In genomic region chr4:127020411-127021150, GRCm38 (mm10) we compare ENCODE assay signal across 8 mouse cellular contexts. TPM values are rescaled to one million over a fixed set of nuclear protein-coding genes. Genes with fewer than 3 reads are reported as not detected.
DNase-seq lines count a peak whose midpoint lies in the region; ATAC-seq and TF ChIP-seq lines count a peak whose summit lies in the region.

No protein-coding gene starts in this region.

- no peak for TF ChIP-seq CTCF in hindbrain, postnatal 0 days (IDR thresholded peaks at IDR 0.05; ENCODE audit: low read depth)

- peak overlapping the region; percentile 38 for H3K27ac ChIP-seq in kidney, embryonic 15.5 days
- H3K27ac ChIP-seq in embryonic facial prominence, embryonic 11.5 days (replicated peaks; ENCODE audit: low read depth, low read length), result no peak overlapping the region
- H3K27ac ChIP-seq in hindbrain, postnatal 0 days, result no peak overlapping the region
- H3K27ac ChIP-seq in midbrain, embryonic 15.5 days, result no peak overlapping the region

- peak overlapping the region; percentile 98 for H3K4me3 ChIP-seq in kidney, embryonic 15.5 days (replicated peaks)
- H3K4me3 ChIP-seq in embryonic facial prominence, embryonic 11.5 days (ENCODE audit: low read depth, low read length), result peak overlapping the region; percentile 100
- H3K4me3 ChIP-seq in hindbrain, postnatal 0 days (ENCODE audit: low read length), result peak overlapping the region; percentile 99
- H3K4me3 ChIP-seq in midbrain, embryonic 15.5 days, result peak overlapping the region; percentile 98

- peaks cover 24% of the 10 kb centered on the region for H3K4me1 ChIP-seq in kidney, embryonic 15.5 days
- no peaks in the 10 kb centered on the region for H3K4me1 ChIP-seq in embryonic facial prominence, embryonic 11.5 days (ENCODE audit: control insufficient read depth, insufficient read depth, low read length)
- H3K4me1 ChIP-seq in hindbrain, postnatal 0 days (ENCODE audit: insufficient read depth, low read length), result peaks cover 10% of the 10 kb centered on the region
- H3K4me1 ChIP-seq in midbrain, embryonic 15.5 days, result peaks cover 31% of the 10 kb centered on the region

- H3K4me2 ChIP-seq in kidney, embryonic 15.5 days, result peak overlapping the region; percentile 56
- H3K4me2 ChIP-seq in embryonic facial prominence, embryonic 11.5 days (ENCODE audit: low read depth, low read length), result peak overlapping the region; percentile 19; the same call in 1 of the 2 replicates
- peak overlapping the region; percentile 59 for H3K4me2 ChIP-seq in hindbrain, postnatal 0 days (ENCODE audit: low read depth, low read length)
- peak overlapping the region; percentile 52 for H3K4me2 ChIP-seq in midbrain, embryonic 15.5 days

- no peak overlapping the region for H3K9ac ChIP-seq in kidney, embryonic 15.5 days
- H3K9ac ChIP-seq in embryonic facial prominence, embryonic 11.5 days (replicated peaks; ENCODE audit: low read length), result no peak overlapping the region
- no peak overlapping the region for H3K9ac ChIP-seq in hindbrain, postnatal 0 days (replicated peaks; ENCODE audit: low read length)
- no peak overlapping the region for H3K9ac ChIP-seq in midbrain, embryonic 15.5 days

- no peaks in the 10 kb centered on the region for H3K27me3 ChIP-seq in kidney, embryonic 15.5 days
- no peaks in the 10 kb centered on the region for H3K27me3 ChIP-seq in embryonic facial prominence, embryonic 11.5 days (ENCODE audit: control insufficient read depth, insufficient read depth, low read length)
- H3K27me3 ChIP-seq in hindbrain, postnatal 0 days (ENCODE audit: insufficient read depth, low read length), result no peaks in the 10 kb centered on the region
- H3K27me3 ChIP-seq in midbrain, embryonic 15.5 days (replicated peaks), result no peaks in the 10 kb centered on the region

- peaks cover 30% of the 10 kb centered on the region for H3K36me3 ChIP-seq in kidney, embryonic 15.5 days
- H3K36me3 ChIP-seq in embryonic facial prominence, embryonic 11.5 days (replicated peaks; ENCODE audit: control insufficient read depth, insufficient read depth, low read depth, low read length), result peaks cover 4% of the 10 kb centered on the region
- H3K36me3 ChIP-seq in hindbrain, postnatal 0 days (ENCODE audit: insufficient read depth, low read length), result peaks cover 6% of the 10 kb centered on the region; the same call in 1 of the 2 replicates
- H3K36me3 ChIP-seq in midbrain, embryonic 15.5 days (replicated peaks), result peaks cover 3% of the 10 kb centered on the region; the same call in 1 of the 2 replicates

- WGBS in kidney, embryonic 15.5 days, result 12% methylated on average over 13 of the region's 13 CpGs
- WGBS in embryonic facial prominence, embryonic 11.5 days, result 13% methylated on average over 13 of the region's 13 CpGs
- 13% methylated on average over 13 of the region's 13 CpGs for WGBS in hindbrain, postnatal 0 days
- 12% methylated on average over 13 of the region's 13 CpGs for WGBS in midbrain, embryonic 15.5 days

- no peak for ATAC-seq in kidney, embryonic 15.5 days (replicated peaks; ENCODE audit: low FRiP score)
- ATAC-seq in embryonic facial prominence, embryonic 11.5 days (replicated peaks; ENCODE audit: insufficient number of reproducible peaks, low FRiP score, low TSS enrichment, low read depth), result no peak
- no peak for ATAC-seq in hindbrain, postnatal 0 days
- ATAC-seq in midbrain, embryonic 15.5 days (replicated peaks), result no peak

- no peaks in the 10 kb centered on the region for H3K9me3 ChIP-seq in kidney, embryonic 15.5 days (replicated peaks)
- no peaks in the 10 kb centered on the region for H3K9me3 ChIP-seq in embryonic facial prominence, embryonic 11.5 days (replicated peaks; ENCODE audit: control insufficient read depth, low read length)
- H3K9me3 ChIP-seq in hindbrain, postnatal 0 days (ENCODE audit: low read length), result no peaks in the 10 kb centered on the region
- no peaks in the 10 kb centered on the region for H3K9me3 ChIP-seq in midbrain, embryonic 15.5 days

- no peak for DNase-seq in kidney, postnatal 25 days
- DNase-seq in embryonic facial prominence, embryonic 11.5 days (ENCODE audit: low spot score), result no peak
- DNase-seq in hindbrain, postnatal 0 days (ENCODE audit: low spot score), result no peak
- no peak for DNase-seq in cerebellum, adult 11 months
- no peak for DNase-seq in gastrocnemius, postnatal 10 days
- DNase-seq in kidney, postnatal 36 days, result no peak

RNA-seq across cellular contexts. Expression of gene Sfpq, which starts 0.5 kb away (rescaled TPM):
- polyA plus RNA-seq in kidney, embryonic 15.5 days (2015; fragmentation: Nextera tagmentation; extraction: Ambion mirVana), result 88.3 and 93.6 TPM in 2 replicates
- polyA plus RNA-seq in embryonic facial prominence, embryonic 11.5 days (2014; fragmentation: Nextera tagmentation; extraction: Ambion mirVana), result 158 and 194 TPM in 2 replicates
- 132 and 156 TPM in 2 replicates for total RNA-seq in hindbrain, postnatal 0 days (2014; rRNA removed)
- 63.2 and 69.0 TPM in 2 replicates for polyA plus RNA-seq in hindbrain, postnatal 0 days (2015; fragmentation: Nextera tagmentation; extraction: Ambion mirVana)
- 70.6 and 77.3 TPM in 2 replicates for polyA plus RNA-seq in midbrain, embryonic 15.5 days (2015; fragmentation: Nextera tagmentation; extraction: Ambion mirVana)
- total RNA-seq in gastrocnemius, postnatal 10 days (2021), result 100 to 1,000 TPM in 1 of 2 experiments, 10 to 100 TPM in 1; 97.8 to 138 TPM

RNA-seq across cellular contexts. Expression of gene Zmym1, which starts 40.4 kb away (rescaled TPM):
- 19.4 and 19.8 TPM in 2 replicates for polyA plus RNA-seq in kidney, embryonic 15.5 days (2015; fragmentation: Nextera tagmentation; extraction: Ambion mirVana)
- polyA plus RNA-seq in embryonic facial prominence, embryonic 11.5 days (2014; fragmentation: Nextera tagmentation; extraction: Ambion mirVana), result 37.1 and 37.6 TPM in 2 replicates
- total RNA-seq in hindbrain, postnatal 0 days (2014; rRNA removed), result 6.8 and 11.3 TPM in 2 replicates
- polyA plus RNA-seq in hindbrain, postnatal 0 days (2015; fragmentation: Nextera tagmentation; extraction: Ambion mirVana), result 13.6 and 14.4 TPM in 2 replicates
- 25.3 and 28.3 TPM in 2 replicates for polyA plus RNA-seq in midbrain, embryonic 15.5 days (2015; fragmentation: Nextera tagmentation; extraction: Ambion mirVana)
- total RNA-seq in gastrocnemius, postnatal 10 days (2021), result 1 to 10 TPM; 3.8 to 5.3 TPM

RNA-seq across cellular contexts. Expression of gene Zmym4, which starts 52.6 kb away (rescaled TPM):
- 19.8 and 20.3 TPM in 2 replicates for polyA plus RNA-seq in kidney, embryonic 15.5 days (2015; fragmentation: Nextera tagmentation; extraction: Ambion mirVana)
- 26.5 and 29.6 TPM in 2 replicates for polyA plus RNA-seq in embryonic facial prominence, embryonic 11.5 days (2014; fragmentation: Nextera tagmentation; extraction: Ambion mirVana)
- 42.9 and 49.9 TPM in 2 replicates for total RNA-seq in hindbrain, postnatal 0 days (2014; rRNA removed)
- polyA plus RNA-seq in hindbrain, postnatal 0 days (2015; fragmentation: Nextera tagmentation; extraction: Ambion mirVana), result 20.3 and 21.2 TPM in 2 replicates
- polyA plus RNA-seq in midbrain, embryonic 15.5 days (2015; fragmentation: Nextera tagmentation; extraction: Ambion mirVana), result 28.8 and 31.5 TPM in 2 replicates
- total RNA-seq in gastrocnemius, postnatal 10 days (2021), result 10 to 100 TPM; 21.6 to 32.1 TPM

RNA-seq across cellular contexts. Expression of gene Zmym6, which starts 56.6 kb away (rescaled TPM):
- 18.7 and 19.3 TPM in 2 replicates for polyA plus RNA-seq in kidney, embryonic 15.5 days (2015; fragmentation: Nextera tagmentation; extraction: Ambion mirVana)
- 27.0 and 27.7 TPM in 2 replicates for polyA plus RNA-seq in embryonic facial prominence, embryonic 11.5 days (2014; fragmentation: Nextera tagmentation; extraction: Ambion mirVana)
- 20.6 and 24.5 TPM in 2 replicates for total RNA-seq in hindbrain, postnatal 0 days (2014; rRNA removed)
- polyA plus RNA-seq in hindbrain, postnatal 0 days (2015; fragmentation: Nextera tagmentation; extraction: Ambion mirVana), result 18.3 and 19.9 TPM in 2 replicates
- polyA plus RNA-seq in midbrain, embryonic 15.5 days (2015; fragmentation: Nextera tagmentation; extraction: Ambion mirVana), result 34.5 and 40.2 TPM in 2 replicates
- total RNA-seq in gastrocnemius, postnatal 10 days (2021), result 1 to 10 TPM; 7.9 to 9.8 TPM
